Mouse (Mus musculus) adrenal gland, postnatal 10 days (tissue): Measurements from ENCODE around the gene Gga3. TPM values are rescaled to one million over a fixed set of nuclear protein-coding genes. Genes with fewer than 3 reads are reported as not detected.

ENCODE experiments used
- DNase-seq: peaks from one replicate; pipeline ENCODE4 v3.0.0; 2021; ENCODE audit warnings: mixed read lengths
- total RNA-seq, 2 experiments: library from RNA; stranded (reverse); gene quantifications; 2 replicates each; pipeline ENCODE4 v1.2.3; 2021

Gene Gga3
- total RNA-seq, 2 experiments from 2014 or later: 20.0 to 35.9 TPM

DNA sequence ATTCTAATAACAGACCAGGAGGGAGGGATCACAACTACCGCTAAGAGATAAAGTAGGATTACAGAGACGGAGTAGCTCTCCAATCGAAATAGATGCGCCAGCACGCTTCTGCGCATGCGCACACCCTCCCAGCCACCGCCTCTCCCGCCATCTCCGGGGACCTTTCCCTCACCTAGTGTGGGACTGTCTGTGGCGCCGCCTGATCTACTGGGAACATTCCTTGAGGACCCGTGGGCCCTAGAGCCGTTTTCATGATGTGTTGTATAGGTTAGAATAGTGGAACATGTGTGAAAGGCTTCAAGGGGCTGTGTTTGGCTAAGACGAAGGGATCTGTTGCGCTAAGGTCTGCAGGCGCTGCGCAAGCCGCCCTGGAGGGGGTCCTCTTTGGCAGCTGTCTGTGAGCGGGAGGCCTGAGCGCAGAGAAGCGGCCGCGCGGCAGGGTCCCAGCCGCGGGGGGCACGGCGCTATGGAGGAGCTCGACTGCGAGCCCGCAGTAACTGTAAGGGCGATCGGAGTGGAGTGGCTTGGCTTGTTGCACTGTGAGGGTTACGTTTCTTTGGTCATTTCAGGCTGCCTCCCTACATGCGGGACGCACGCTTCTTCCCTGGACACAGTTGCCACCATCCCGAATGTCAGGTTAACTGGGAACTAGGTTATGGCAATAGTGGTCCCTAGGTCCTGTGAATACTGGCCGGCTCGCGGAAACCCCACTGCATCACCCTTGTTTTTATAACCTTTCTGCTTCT is 39.6 kb downstream of the Gga3 start, which contains the start of gene Nup85:
Nup85 (plus strand) TSS at position 371 of the 746 bp plus-strand sequence.
- peak; percentile 98 for DNase-seq

DNA sequence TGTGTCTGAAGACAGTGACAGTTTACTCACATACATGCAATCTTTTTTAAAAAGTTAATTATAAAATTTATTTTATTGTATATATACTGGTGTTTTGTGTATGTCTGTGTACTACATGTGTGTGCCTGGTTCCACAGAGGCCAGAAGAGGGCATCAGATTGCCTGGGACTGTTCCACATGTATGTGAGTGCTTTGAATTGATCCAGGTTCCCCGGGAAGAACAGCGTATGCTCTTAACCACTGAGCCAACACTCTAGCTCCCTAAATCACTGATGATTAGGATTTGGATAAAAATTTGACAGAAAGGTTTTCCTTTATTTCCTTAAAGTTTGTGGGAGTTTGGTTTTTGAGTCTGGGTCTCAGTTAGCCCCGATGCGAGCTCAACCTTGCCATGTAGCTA is 40.4 kb downstream of the Gga3 start:
- DNase-seq: no peak

- DNase-seq: no peak
Observed at GRCm38 (mm10) chr11:115555717-115556116, 48.1 kb downstream of the Gga3 start.

DNA sequence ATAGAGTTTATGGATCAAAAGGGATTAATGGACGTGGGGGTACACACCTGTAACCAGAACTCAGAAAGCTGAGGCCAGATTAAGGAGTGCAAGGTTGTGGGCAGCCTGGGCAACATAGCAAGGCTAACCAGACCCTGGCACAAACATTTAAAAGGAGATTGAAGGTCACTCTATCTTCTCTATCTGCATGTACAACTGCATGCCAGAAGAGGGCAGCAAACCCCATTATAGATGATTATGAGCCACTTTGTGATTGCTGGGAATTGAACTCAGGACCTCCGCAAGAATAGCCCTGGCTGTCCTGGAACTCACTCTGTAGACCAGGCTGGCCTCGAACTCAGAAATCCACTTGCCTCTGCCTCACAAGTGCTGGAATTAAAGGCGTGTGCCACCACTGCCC is 51.1 kb downstream of the Gga3 start:
- peak; percentile 29 for DNase-seq

DNA sequence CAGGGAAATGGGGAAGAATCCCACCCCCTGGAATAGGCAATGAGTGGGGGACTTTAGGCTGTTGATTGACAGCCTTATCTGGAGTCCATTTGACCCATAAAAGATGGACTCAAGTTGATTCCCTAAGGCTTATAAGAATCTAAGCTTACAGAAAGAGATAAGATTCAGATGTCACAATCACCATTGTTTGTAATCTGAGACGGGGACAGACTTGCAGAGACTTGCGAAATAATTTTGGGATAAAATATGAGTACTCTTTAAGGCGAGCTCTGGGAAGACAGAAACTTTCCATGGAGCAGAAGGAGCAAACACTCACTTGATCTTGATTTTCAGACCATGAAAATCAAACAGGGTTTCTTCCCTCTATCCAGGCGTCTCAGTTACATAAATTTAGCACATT is 60.3 kb downstream of the Gga3 start:
- no peak for DNase-seq

DNA sequence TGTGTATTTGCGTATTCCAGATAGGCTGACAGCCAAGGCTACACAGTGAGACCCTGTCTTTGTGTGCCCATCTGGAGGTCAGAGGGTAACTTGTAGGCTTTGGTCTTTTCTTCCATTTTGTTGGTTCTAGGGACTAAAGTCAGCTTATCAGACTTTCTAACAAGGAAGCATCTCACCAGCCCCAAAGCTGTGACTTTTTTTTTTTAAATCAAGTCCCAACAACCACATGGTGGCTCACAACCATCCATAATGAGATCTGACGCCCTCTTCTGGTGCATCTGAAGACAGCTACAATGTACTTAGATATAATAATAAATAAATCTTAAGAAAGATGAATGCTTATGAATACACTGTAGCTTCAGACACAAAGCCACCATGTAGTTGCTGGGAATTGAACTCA is 65.8 kb downstream of the Gga3 start:
- DNase-seq: no peak

- no peak for DNase-seq
Observed at GRCm38 (mm10) chr11:115536856-115537568, 66.8 kb downstream of the Gga3 start.

DNA sequence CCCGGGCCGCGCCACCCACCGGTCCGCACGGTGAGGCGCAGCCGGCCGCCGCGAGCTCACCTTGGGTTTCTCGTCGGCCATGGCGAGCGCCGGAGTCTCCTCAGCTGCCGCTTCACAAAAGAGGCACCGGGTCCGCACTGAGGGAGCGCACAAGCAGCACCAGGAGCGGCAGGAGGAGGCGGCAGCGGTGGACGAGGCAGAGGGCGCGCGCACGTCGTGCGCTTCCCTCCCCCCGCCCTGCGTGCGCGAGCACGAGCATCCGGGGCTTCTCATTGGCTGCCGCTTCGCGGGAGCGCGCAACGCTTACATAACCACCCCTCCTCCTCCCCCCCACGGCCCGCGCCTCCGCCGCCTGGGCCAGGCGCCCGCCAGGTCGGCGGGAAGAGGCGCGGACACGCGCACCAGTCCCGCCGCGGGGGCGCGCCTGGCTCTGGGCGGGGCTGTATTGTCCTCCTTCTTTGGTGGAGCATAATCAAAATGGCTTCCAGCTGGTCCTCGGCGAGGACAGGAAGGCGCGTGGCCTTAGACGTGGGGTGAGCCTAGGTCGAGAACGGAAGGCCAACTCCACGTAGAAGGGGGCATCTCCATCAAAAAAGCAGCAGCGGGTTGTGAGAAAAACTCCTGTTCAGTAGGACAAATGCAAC is 67.7 kb downstream of the Gga3 start, which contains the start of gene Sumo2:
Sumo2 (minus strand) TSS at position 239 of the 644 bp plus-strand sequence.
- peak; percentile 99 for DNase-seq

DNA sequence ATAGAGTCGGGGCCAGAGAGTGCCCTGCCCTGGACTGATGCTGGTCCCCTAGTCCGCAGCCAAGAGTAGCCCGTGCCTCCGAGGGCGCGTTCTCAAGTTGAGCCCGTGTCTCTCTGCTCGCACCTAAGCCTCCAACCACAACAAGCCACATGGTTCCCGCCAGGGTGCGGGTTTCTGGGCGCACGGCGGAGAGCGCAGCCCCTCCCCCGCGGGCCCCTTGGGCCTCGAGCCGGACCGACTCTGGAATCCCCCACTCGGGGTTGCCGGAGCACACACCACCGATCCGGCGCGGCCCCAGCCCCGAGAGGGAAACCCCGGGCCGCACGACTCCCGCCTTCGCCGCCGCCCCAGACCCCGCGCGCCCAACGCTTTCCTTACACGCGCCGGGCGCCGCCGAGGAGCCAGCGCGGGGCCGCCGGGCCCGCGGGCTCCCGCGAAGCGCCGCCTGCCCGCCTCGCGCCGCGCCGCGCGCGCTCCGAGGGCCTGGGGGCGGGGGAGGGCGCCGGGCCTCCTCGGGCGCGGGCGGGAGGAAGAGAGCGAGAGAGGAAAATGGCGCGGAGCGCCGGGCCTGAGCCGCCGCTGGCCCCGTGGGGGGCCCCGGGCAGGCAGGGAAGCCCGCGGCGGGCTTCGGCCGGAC is 68.3 kb downstream of the Gga3 start:
- peak; percentile 81 for DNase-seq

- no peak for DNase-seq
Observed at GRCm38 (mm10) chr11:115534759-115535371, 69.0 kb downstream of the Gga3 start.

Other genes with a start within 250 kb of the Gga3 start
- 10 to 100 TPM; 18.7 to 19.8 TPM for gene Hid1, start 236.3 kb downstream of the Gga3 start, total RNA-seq
- gene Cdr2l, start 222.1 kb downstream of the Gga3 start, total RNA-seq: 10 to 100 TPM; 30.7 to 43.9 TPM
- gene Mrpl58, start 200.3 kb downstream of the Gga3 start, total RNA-seq: 100 to 1,000 TPM; 147 to 163 TPM
- gene Atp5h, start 184.1 kb downstream of the Gga3 start, total RNA-seq: 1,000 to 10,000 TPM in 1 of 2 experiments, 100 to 1,000 TPM in 1; 968 to 1,066 TPM
- 10 to 100 TPM; 36.4 to 48.6 TPM for gene Kctd2, start 183.9 kb downstream of the Gga3 start, total RNA-seq
- under 1 TPM in 1 of 2 experiments, not detected in 1; 0.21 TPM for gene Trim80, start 163.5 kb downstream of the Gga3 start, total RNA-seq
- 1 to 10 TPM in 1 of 2 experiments, under 1 TPM in 1; 0.88 to 3.5 TPM for gene Slc16a5, start 141.6 kb downstream of the Gga3 start, total RNA-seq
- gene Armc7, start 128.4 kb downstream of the Gga3 start, total RNA-seq: 1 to 10 TPM; 5.8 to 7.9 TPM
- 10 to 100 TPM; 70.2 to 70.9 TPM for gene Nt5c, start 112.2 kb downstream of the Gga3 start, total RNA-seq
- gene Jpt1, start 89.7 kb downstream of the Gga3 start, total RNA-seq: 100 to 1,000 TPM; 113 to 123 TPM
- 100 to 1,000 TPM; 255 to 272 TPM for gene Sumo2, start 67.8 kb downstream of the Gga3 start, total RNA-seq
- 10 to 100 TPM; 44.4 to 48.7 TPM for gene Nup85, start 39.6 kb downstream of the Gga3 start, total RNA-seq
- gene Mrps7, start 126 bp downstream of the Gga3 start, total RNA-seq: 10 to 100 TPM; 92.1 to 92.6 TPM
- 100 to 1,000 TPM; 110 to 140 TPM for gene Mif4gd, start 8.9 kb upstream of the Gga3 start, total RNA-seq
- 100 to 1,000 TPM; 169 to 231 TPM for gene Slc25a19, start 24.2 kb upstream of the Gga3 start, total RNA-seq
- 100 to 1,000 TPM in 1 of 2 experiments, 10 to 100 TPM in 1; 99.1 to 104 TPM for gene Grb2, start 104.5 kb upstream of the Gga3 start, total RNA-seq
- 10 to 100 TPM; 62.0 to 79.6 TPM for gene Tmem94, start 161.4 kb upstream of the Gga3 start, total RNA-seq
- 10 to 100 TPM; 43.3 to 47.0 TPM for gene Caskin2, start 209.6 kb upstream of the Gga3 start, total RNA-seq
- gene Tsen54, start 210.7 kb upstream of the Gga3 start, total RNA-seq: 10 to 100 TPM; 13.8 to 19.4 TPM
- gene Llgl2, start 220.0 kb upstream of the Gga3 start, total RNA-seq: 10 to 100 TPM; 12.7 to 14.0 TPM